Mouse (Mus musculus) Patski (cell line): Measurements from ENCODE around the gene Myf6. TPM values are rescaled to one million over a fixed set of nuclear protein-coding genes. Genes with fewer than 3 reads are reported as not detected.

Source experiments
- ATAC-seq: fragments of 100-300 bp; one replicate; pipeline ENCODE4 v1.8.0; 2021
- CTCF ChIA-PET: fragments of 350-600 bp; sonication (Branson Sonifier 250); formaldehyde crosslinking; loops from one replicate; lab custom pipeline; 2022; ENCODE audit warnings: inconsistent platforms; lab: Charles Lee
- POLR2A ChIA-PET: fragments of 350-600 bp; sonication (Branson Sonifier 250); formaldehyde crosslinking; loops from one replicate; lab custom pipeline; 2022; ENCODE audit warnings: antibody characterized with exemption, inconsistent platforms; lab: Charles Lee
- DNase-seq: peaks from one replicate; pipeline ENCODE4 v3.0.0-alpha.2; 2011; ENCODE audit warnings: low read depth, low spot score
- H3K27me3 ChIP-seq: fragments of 371-371 bp; one replicate; pipeline ENCODE4 v1.5.1; 2021
- CTCF ChIP-seq: fragments of 100-300 bp; IDR thresholded peaks from one replicate; pipeline ENCODE4 v1.5.1; 2021
- in situ Hi-C: fragments of 300-500 bp; cut with MboI; formaldehyde crosslinking; loops from 3 replicates; pipeline ENCODE4 v1.11.1; 2018; ENCODE audit warnings: low pct_unique_long_range_greater_than_20kb, mixed read lengths
- polyA plus RNA-seq: library from polyadenylated mRNA; unstranded; gene quantifications from one replicate; pipeline ENCODE4 v1.2.3, GENCODE M21; 2021

Myf6 gene
- polyA plus RNA-seq, 1 experiment from 2014 or later: not detected

DNA sequence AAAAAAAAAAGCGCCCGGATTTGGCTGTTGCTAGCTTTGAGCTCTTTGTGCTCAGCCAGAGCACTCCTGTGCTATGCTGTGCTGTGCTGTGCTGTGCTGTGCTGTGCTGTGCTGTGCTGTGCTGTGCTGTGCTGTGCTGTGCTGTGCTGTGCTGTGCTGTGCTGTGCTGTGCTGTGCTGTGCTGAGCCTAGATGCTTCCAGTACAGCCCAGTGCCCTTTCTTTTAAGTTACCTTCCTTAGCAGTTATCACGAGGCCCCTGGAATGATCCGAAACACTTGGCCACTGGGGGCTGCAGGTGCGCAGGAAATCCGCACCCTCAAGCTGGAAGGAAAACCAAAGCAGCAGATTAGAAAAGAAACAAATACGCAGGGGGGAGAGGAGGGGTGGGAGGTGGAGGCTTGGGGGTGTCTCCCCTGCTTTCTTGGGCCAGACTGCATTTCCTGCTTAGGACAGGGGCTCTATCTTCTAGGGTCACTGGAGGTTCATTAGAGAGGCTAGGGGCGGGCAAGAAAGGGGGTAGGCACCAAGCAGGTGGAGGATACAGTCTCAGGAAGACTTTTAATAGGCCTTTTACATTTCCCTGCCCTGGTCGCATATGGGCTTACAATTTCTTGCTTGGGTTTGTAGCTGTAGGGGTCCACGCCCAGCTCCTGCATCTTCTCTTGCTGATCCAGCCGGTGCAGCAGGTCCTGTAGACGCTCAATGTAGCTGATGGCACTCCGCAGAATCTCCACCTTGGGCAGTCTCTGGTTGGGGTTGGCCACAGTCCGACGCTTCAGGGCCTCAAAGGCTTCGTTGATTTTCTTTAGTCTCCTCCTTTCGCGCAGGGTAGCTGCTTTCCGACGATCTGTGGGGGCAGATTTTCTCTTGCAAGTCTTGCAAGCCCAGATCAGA lies 710 bp downstream of the Myf6 start:
- no peaks in the 10 kb centered on the region for H3K27me3 ChIP-seq
- TF ChIP-seq CTCF: no peak
- ATAC-seq (no peak), DNase-seq (no peak)
- ChIA-PET CTCF (no interaction called here), POLR2A (interaction anchor here (0.6 kb wide), 1 partner anchor 138 kb away, joined by 4 read pairs; no protein-coding TSS in a partner anchor)
- in situ Hi-C loops: no loop called here

DNA sequence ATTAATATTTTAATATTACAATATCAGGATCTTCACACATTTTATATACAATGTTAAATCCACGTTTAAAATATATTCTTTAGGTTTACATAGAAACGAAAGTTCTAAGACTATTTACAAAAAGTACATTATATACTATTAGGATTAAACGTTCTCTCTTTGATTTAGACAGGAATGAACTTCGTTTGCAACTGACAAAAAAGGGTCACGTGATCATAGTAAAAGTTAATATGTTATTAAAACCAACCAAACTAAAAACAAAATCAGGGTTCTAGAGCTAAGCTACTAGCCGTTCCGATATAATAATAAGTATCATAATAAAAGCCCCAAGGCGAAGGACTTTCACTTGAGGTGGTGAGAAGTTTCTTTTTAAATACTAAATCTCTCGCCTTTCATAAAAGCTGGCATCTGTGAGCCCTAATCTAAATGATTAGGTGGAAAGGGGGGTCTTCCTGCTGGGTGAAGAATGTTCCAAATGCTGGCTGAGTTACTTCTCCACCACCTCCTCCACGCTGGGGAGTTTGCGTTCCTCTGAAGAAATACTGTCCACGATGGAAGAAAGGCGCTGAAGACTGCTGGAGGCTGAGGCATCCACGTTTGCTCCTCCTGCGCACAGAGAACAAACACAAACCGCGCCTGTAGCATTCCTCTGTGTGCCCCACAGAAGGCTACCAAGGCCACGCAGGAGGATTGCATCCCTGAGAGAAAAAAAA lies 1.5 kb downstream of the Myf6 start:
- in situ Hi-C loops: no loop called here
- ChIA-PET CTCF (no interaction called here), POLR2A (interaction anchor here (0.6 kb wide), 1 partner anchor 137 kb away, joined by 4 read pairs; no protein-coding TSS in a partner anchor)
- DNase-seq (no peak), ATAC-seq (no peak)
- no peak for TF ChIP-seq CTCF
- H3K27me3 ChIP-seq: no peaks in the 10 kb centered on the region

DNA sequence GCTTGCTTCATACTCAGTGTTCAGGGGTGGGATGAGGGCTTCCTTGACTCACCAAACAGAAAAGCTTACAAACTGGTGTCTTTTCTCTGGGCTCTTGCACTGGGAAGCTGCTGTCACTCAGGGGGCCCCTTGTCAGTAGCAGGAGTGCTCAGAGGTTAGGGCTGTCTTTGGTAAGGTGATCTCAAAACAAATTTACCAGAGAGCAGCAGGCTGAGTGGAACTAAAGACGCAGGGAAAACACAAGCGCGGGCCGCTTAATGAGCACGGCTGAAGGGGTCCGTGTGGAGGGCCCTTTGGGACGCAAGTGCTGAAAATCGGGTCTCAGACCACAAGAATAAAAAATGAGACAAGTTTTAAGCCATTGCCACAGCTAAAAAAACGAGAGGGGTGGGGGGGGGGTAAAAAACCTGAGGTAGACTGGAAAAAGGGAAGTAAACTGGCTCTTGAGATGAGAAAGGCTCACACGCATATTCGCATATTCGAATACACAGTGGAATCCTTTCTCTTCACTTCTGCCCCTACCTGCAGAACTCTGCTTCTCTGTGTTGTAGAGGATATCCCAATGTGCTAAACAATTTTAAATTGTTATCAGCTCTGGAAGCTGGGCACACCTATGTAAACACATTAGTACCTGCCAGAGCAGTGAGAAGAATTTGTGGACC lies 5.8 kb downstream of the Myf6 start:
- in situ Hi-C loops: no loop called here
- DNase-seq: no peak
- no peak for TF ChIP-seq CTCF
- ATAC-seq: no peak
- no peaks in the 10 kb centered on the region for H3K27me3 ChIP-seq
- POLR2A ChIA-PET: no interaction called here
- CTCF ChIA-PET: no interaction called here

DNA sequence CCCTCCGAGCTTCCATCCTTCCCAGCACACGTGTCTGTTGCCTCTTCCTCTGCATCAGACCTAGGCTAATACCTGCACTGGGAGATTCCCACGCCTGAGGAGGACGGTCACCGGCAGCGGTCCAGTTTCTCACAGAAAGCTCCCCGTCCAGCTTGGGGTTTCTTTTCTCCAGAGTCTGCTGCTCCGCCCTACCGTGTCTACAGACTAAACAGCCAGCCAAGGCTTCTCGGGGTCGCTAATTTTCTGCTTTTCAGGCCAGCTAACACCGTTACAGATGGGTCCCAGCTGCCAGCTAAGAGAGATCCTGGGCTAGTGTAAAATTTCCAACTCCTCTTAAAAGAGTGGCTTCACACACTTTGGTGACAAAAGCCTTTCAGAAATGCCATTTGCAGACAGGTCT lies 7.8 kb downstream of the Myf6 start:
- no peak for ATAC-seq
- ChIA-PET CTCF (interaction anchor here (1.3 kb wide), 1 partner anchor 9 kb away, joined by 3 read pairs; no protein-coding TSS in a partner anchor), POLR2A (interaction anchor here (0.6 kb wide), 1 partner anchor 314 kb away, joined by 3 read pairs; no protein-coding TSS in a partner anchor)
- in situ Hi-C loops: no loop called here
- TF ChIP-seq CTCF: no peak
- no peaks in the 10 kb centered on the region for H3K27me3 ChIP-seq
- DNase-seq: no peak

DNA sequence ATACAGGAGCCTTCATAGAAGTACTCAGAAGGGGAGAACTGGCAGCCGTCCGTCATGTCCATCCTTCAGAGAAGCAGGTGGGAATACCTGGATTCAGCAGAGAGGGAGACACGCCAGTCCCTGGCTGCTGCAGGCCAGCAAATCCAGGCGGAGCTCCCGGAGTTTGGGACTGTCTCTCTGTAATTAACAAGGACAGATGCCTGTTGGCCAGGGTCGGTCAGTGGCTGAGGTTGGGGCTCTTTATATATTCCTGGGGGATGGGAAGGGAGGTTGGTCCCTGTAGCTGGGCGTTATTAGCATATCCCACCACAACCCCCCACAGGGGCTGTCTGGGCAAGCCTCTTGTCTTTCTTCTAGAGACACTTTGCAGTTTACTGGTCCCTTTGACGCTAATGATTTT lies 8.7 kb downstream of the Myf6 start, which contains the start of gene Myf5:
Gene Myf5, minus strand, starts transcription at position 265 of the 400 bp plus-strand sequence.
- ATAC-seq (no peak), DNase-seq (no peak)
- POLR2A ChIA-PET: no interaction called here
- no peaks in the 10 kb centered on the region for H3K27me3 ChIP-seq
- in situ Hi-C loops: no loop called here
- CTCF ChIA-PET: interaction anchor here (1.3 kb wide), 1 partner anchor 8 kb away, joined by 3 read pairs; no protein-coding TSS in a partner anchor
- TF ChIP-seq CTCF: no peak

DNA sequence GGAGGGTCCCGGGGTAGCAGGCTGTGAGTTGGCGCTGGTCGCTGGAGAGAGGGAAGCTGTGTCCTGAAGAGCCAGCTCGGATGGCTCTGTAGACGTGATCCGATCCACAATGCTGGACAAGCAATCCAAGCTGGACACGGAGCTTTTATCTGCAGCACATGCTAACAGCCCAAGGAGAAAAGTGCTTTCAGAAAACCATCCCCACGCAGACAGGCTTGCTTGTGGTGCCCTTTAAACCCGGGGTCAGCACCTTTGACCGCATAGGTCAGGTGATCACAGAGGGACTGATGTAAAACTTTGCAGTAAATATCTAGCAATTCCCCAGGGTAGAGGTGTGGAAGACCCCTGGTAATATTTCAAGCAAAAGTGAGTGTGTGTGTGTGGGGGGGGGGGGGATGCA lies 10.5 kb downstream of the Myf6 start:
- no peak for DNase-seq

DNA sequence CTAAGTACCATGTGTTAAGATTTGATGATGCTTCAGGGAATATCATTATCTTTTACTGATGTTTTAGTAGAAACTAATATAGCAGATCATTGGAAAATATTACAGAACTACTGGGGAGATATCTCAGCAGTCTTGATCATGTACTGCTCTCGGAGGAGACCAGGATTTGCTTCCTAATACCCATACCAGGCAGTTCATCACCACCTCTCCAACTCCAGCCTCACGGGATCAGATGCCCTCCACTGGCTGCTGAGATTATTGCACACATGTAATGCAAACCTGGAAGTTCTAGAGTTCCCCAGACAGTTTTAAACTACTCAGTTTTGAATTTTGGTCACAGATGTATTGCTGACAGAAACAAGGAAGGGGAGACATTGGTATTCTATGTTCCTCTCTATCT lies 21.0 kb downstream of the Myf6 start:
- DNase-seq (no peak), ATAC-seq (no peak)
- TF ChIP-seq CTCF: peak; percentile 41
- ChIA-PET POLR2A (no interaction called here), CTCF (no interaction called here)
- H3K27me3 ChIP-seq: no peaks in the 10 kb centered on the region
- in situ Hi-C loops: no loop called here

More for the DNA sequence above, 10.5 kb downstream of the Myf6 start:
- POLR2A ChIA-PET: no interaction called here
- ATAC-seq: no peak
- CTCF ChIA-PET: no interaction called here
- no peak for TF ChIP-seq CTCF
- no peaks in the 10 kb centered on the region for H3K27me3 ChIP-seq
- in situ Hi-C loops: no loop called here

DNA sequence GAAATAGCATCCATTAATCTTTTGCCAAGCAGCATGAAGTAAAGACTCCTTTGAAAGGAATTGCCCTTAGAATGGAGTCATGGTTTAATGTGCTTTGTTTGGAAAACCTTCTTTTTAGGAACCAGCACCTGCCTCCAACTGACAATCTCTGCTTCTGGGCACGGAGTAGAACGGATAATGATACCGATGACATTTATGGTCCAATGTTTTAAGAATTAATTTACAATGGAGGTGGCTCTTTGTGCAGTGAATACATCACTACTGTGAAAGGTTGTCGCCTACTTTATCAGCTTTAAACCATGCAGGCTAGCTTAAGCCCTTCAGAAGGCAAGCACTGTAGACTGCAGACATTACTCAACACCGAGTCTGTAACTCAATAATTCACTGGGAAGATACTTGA lies 22.8 kb downstream of the Myf6 start:
- no peak for TF ChIP-seq CTCF
- DNase-seq (no peak), ATAC-seq (no peak)
- ChIA-PET CTCF (no interaction called here), POLR2A (no interaction called here)
- no peaks in the 10 kb centered on the region for H3K27me3 ChIP-seq
- in situ Hi-C loops: no loop called here

DNA sequence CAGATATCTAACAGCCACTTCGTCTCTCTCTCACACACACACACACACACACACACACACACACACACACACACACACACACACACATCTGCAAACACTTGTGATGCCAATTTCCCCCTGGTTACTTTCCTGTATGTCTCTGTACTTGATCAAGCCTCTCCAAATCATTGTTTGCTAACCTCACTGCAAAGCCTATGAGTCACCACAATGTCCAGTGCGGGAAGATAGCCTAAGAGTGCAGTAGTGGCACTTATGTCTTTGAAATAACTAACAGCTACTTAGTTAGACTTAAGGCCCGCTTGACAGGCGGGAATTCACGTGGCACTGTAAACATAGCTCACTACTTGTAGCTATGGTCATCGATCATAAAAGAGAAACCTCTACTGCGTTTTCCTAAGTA lies 26.7 kb downstream of the Myf6 start:
- TF ChIP-seq CTCF: no peak
- ATAC-seq (no peak), DNase-seq (no peak)
- no peaks in the 10 kb centered on the region for H3K27me3 ChIP-seq
- ChIA-PET CTCF (no interaction called here), POLR2A (no interaction called here)
- in situ Hi-C loops: no loop called here

DNA sequence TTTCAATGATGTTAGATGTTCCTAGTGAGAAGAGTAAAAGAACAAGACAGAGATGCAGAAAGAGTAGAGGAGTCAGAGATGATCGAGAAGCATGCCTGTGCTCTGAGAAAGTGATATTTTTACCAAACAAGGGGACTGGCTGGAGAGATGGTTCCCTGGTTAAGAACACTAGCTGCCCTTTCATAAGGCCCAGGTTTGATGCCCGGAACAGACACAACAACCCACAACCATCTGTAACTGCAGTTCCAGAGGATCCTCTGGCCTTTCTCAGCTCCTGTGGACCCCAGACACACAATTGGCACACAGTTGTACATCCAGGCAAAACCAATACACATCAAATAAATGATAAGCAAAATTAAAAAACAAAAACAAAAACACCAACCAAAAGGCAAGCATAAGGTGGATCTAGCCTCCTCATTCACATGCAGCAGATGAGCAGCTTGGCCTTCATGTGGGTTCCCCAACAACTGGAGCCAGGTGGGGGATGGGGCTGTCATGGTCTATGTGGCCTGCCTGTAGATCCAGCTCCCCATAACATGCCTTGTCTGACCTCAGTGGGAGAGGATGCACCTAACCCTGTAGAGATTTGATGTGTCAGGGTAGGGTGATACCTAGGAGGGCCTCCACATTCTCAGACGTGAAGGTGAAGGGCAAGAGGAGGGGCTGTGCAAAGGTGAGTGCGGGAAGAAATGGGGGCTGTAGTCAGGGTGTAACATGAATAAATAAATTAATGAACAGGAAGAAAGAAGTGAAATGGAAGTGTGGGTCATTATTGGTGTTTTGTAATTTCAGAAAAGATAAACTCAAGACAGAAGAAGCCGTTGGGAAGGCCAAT lies 44.8 kb downstream of the Myf6 start:
- POLR2A ChIA-PET: interaction anchor here (0.6 kb wide), 1 partner anchor 17 kb away, joined by 3 read pairs; no protein-coding TSS in a partner anchor
- CTCF ChIA-PET: no interaction called here
- in situ Hi-C loops: no loop called here
- peaks cover 5% of the 10 kb centered on the region for H3K27me3 ChIP-seq
- no peak for TF ChIP-seq CTCF
- ATAC-seq: no peak
- DNase-seq: no peak

Other genes starting within 250 kb of the Myf6 start
- gene Lin7a, start 223.1 kb downstream of the Myf6 start, polyA plus RNA-seq: 0.54 TPM
- not detected for gene Myf5, start 8.6 kb downstream of the Myf6 start, polyA plus RNA-seq
- gene Ptprq, start 225.3 kb upstream of the Myf6 start, polyA plus RNA-seq: 12.3 TPM